Mouse (Mus musculus) neural tube, embryonic 14.5 days (tissue): Measurements from ENCODE around the gene Pcolce2. TPM values are rescaled to one million over a fixed set of nuclear protein-coding genes. Genes with fewer than 3 reads are reported as not detected.

Source experiments
- ATAC-seq: fragments of 200-750 bp; cut with Nextera tagmentation; 2 replicates; pipeline ENCODE4 v1.8.0; 2017; ENCODE audit warnings: low read depth, mild to moderate bottlenecking, moderate TSS enrichment, moderate library complexity
- H3K27ac ChIP-seq: fragments of 300-500 bp; sonication (generic); 2 replicates; pipeline ENCODE4 v1.5.1; 2014; ENCODE audit warnings: low read depth, mild to moderate bottlenecking, control low read depth, low read length, moderate library complexity, mixed read lengths
- H3K27me3 ChIP-seq: fragments of 300-500 bp; sonication (generic); 2 replicates; pipeline ENCODE4 v1.6.1; 2014; ENCODE audit warnings: low read length; ENCODE audit not compliant: control insufficient read depth, insufficient read depth
- H3K36me3 ChIP-seq: fragments of 300-500 bp; sonication (generic); 2 replicates; pipeline ENCODE4 v1.6.1; 2014; ENCODE audit warnings: low read length, mixed read lengths; ENCODE audit not compliant: control insufficient read depth, insufficient read depth
- H3K4me1 ChIP-seq: fragments of 300-500 bp; sonication (generic); 2 replicates; pipeline ENCODE4 v1.6.1; 2014; ENCODE audit warnings: low read length; ENCODE audit not compliant: control insufficient read depth, insufficient read depth
- H3K4me2 ChIP-seq: fragments of 300-500 bp; sonication (generic); 2 replicates; pipeline ENCODE4 v1.6.1; 2014; ENCODE audit warnings: mild to moderate bottlenecking, low read depth, low read length, control low read depth
- H3K4me3 ChIP-seq: fragments of 300-500 bp; sonication (generic); 2 replicates; pipeline ENCODE4 v1.5.1; 2014; ENCODE audit warnings: low read depth, low read length, control low read depth, mixed read lengths
- H3K9ac ChIP-seq: fragments of 300-500 bp; sonication (generic); replicated peaks from 2 replicates; pipeline ENCODE4 v1.6.1; 2014; ENCODE audit warnings: low read depth, mild to moderate bottlenecking, control low read depth, low read length, mixed read lengths
- H3K9me3 ChIP-seq: fragments of 300-500 bp; sonication (generic); 2 replicates; pipeline ENCODE4 v1.6.1; 2016; ENCODE audit warnings: low read length; ENCODE audit not compliant: control insufficient read depth
- WGBS: fragments of 180-500 bp; shearing (Covaris S2); extraction: QIAGEN DNeasy Blood & Tissue Kit; methylation state at CpG from one replicate; pipeline ENCODE4 v1.1.7; 2014; 5-methylcytosine and 5-hydroxymethylcytosine counted together
- polyA plus RNA-seq: library from polyadenylated mRNA; unstranded; fragments of >200 nt; fragmentation: Nextera tagmentation; extraction: Ambion mirVana; gene quantifications from 2 replicates; pipeline ENCODE4 v1.2.1, GENCODE M21; 2014

Pcolce2 gene
- polyA plus RNA-seq, 1 experiment from 2014 or later: 1.7 TPM

DNA sequence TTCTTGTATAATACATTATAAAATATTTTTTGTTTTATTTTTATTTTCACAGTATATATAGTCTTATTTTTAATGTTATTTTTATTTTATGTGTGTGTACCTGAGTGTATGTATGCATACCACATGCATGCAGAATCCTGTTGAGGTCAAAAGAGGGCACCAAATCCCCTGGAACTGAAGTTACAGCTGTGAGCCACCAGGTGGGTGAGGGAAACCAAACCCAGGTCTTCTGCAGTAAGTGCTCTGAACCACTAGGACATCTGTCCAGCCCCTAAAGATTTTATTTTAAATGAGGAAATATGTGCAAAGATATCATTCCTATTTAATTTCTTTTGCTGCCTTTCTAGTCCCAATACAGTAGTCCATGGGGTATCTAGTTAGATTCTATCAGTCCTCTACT lies 71.5 kb downstream of the Pcolce2 start:
- ATAC-seq: no peak
- no peaks in the 10 kb centered on the region for H3K9me3 ChIP-seq
- no peak overlapping the region for H3K4me3 ChIP-seq
- no peak overlapping the region for H3K9ac ChIP-seq
- H3K27me3 ChIP-seq: no peaks in the 10 kb centered on the region
- no peaks in the 10 kb centered on the region for H3K36me3 ChIP-seq
- no peak overlapping the region for H3K4me2 ChIP-seq
- peaks cover 2% of the 10 kb centered on the region; the same call in 1 of the 2 replicates for H3K4me1 ChIP-seq
- H3K27ac ChIP-seq: no peak overlapping the region

DNA sequence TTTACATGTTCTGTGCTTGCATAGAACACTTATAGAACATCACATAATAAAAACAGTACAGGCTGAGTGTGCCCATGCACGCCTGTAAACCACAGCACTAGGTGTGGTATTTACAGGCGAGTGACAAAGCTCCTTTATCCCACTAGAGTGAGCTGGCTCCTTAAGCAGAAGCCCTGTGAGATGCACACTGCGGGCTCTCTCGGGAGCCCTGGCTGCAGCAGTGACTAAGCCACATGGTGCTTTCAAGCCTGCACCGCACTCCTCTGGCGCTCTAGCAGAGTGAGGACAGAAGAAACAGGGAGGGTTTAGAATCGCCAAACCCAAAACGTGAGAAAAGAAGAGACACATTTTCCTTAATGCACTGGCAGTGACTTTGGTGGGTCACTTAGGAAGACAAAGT lies 75.2 kb downstream of the Pcolce2 start:
- no peak overlapping the region for H3K9ac ChIP-seq
- H3K4me3 ChIP-seq: no peak overlapping the region
- no peak overlapping the region for H3K4me2 ChIP-seq
- H3K27me3 ChIP-seq: no peaks in the 10 kb centered on the region
- peaks cover 2% of the 10 kb centered on the region; the same call in 1 of the 2 replicates for H3K4me1 ChIP-seq
- H3K27ac ChIP-seq: no peak overlapping the region
- 30% methylated on average over 8 of the region's 8 CpGs for WGBS
- no peaks in the 10 kb centered on the region for H3K9me3 ChIP-seq
- ATAC-seq: no peak
- no peaks in the 10 kb centered on the region for H3K36me3 ChIP-seq

DNA sequence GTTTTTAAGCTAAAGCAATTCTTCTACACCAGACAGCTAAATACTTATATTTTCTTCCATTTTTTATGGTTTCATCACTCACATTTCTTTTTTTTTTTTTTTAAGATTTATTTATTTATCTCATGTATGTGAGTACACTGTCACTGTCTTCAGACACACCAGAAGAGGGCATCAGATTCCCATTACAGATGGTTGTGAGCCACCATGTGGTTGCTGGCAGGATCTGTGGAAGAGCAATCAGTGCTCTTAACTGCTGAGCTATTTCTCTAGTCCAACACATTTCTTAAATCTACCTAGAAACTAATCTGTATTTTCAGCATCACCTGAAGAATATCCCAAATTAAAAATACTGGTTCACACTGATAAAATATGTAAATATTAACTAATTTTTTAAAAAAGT lies 98.8 kb downstream of the Pcolce2 start:
- Histone ChIP-seq H3K27ac (no peak overlapping the region), H3K9me3 (no peaks in the 10 kb centered on the region), H3K4me3 (no peak overlapping the region), H3K4me1 (no peaks in the 10 kb centered on the region), H3K9ac (no peak overlapping the region), H3K27me3 (no peaks in the 10 kb centered on the region), H3K36me3 (no peaks in the 10 kb centered on the region), H3K4me2 (no peak overlapping the region)
- no peak for ATAC-seq

DNA sequence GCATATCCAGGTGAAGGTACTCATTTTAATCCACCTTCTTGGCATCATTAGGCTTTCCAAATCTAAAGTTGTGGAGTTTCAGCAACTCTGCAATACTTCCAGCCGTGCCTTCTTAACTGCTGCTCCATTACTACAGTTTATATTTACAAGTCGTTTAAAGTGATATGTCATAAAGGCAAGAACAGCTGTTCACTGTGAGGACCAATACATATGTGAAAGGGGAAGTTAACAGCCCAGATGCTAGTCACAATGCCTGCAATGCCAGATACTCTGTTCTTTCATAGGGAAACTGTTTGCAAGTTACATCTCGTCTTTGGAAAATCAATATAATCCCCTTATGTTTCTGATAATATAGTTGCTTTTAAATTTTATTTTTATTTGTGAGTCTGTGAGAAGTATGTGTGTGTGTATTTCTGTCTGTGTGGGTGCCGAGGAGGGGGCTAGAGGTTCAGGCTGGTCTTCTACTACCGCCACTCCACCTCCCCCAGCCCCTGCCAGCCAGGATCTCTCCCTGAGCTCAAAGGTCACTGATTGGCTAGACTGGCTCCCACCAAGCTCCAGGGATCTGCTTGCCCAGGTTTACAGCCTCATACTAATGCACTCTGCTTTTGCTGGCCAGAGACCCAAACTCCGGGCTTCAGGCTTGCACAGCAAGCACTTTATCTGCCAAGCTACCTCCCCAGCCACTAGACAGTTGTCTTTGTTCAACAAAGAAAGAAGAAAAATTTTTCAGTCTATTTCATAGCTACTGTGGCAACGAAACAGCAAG lies 107.6 kb downstream of the Pcolce2 start:
- H3K27me3 ChIP-seq: peaks cover 3% of the 10 kb centered on the region; the same call in 1 of the 2 replicates

DNA sequence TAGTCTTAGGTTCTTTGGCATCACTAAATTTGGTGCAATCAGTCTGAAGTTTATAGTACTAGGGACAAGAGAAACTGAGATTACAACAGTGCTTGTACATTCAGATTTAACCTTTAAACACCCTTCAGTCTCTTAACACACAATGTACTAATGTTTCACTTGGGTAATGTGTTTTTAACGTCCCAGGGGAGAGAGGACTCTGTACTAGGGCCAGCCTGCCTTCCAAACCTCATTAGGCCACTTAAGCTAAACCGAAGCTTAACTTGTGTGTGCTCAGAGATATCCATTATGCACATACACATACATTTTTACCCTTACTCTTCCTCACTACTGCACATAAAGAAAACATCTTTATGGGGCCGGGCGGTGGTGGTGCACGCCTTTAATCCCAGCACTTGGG lies 109.9 kb downstream of the Pcolce2 start:
- no peaks in the 10 kb centered on the region; the same call in 1 of the 2 replicates for H3K4me1 ChIP-seq
- H3K36me3 ChIP-seq: no peaks in the 10 kb centered on the region
- no peaks in the 10 kb centered on the region for H3K9me3 ChIP-seq
- 88% methylated on average over 5 of the region's 5 CpGs for WGBS
- H3K4me2 ChIP-seq: no peak overlapping the region
- no peak overlapping the region for H3K4me3 ChIP-seq
- no peak overlapping the region for H3K27ac ChIP-seq
- peaks cover 4% of the 10 kb centered on the region; the same call in 1 of the 2 replicates for H3K27me3 ChIP-seq
- no peak overlapping the region for H3K9ac ChIP-seq
- no peak for ATAC-seq

More for the DNA sequence above, 107.6 kb downstream of the Pcolce2 start:
- ATAC-seq: no peak
- no peak overlapping the region for H3K4me2 ChIP-seq
- H3K27ac ChIP-seq: no peak overlapping the region
- H3K9me3 ChIP-seq: no peaks in the 10 kb centered on the region
- no peaks in the 10 kb centered on the region for H3K36me3 ChIP-seq
- no peak overlapping the region for H3K9ac ChIP-seq
- no peak overlapping the region for H3K4me3 ChIP-seq
- 63% methylated on average over 7 of the region's 7 CpGs for WGBS
- no peaks in the 10 kb centered on the region; the same call in 1 of the 2 replicates for H3K4me1 ChIP-seq

Other genes with a start within 250 kb of the Pcolce2 start
- 16.1 and 17.4 TPM in 2 replicates for gene Chst2, start 230.9 kb upstream of the Pcolce2 start, polyA plus RNA-seq
- gene U2surp, start 125.6 kb upstream of the Pcolce2 start, polyA plus RNA-seq: 135 and 146 TPM in 2 replicates
- gene Paqr9, start 77.9 kb upstream of the Pcolce2 start, polyA plus RNA-seq: 8.1 and 9.3 TPM in 2 replicates
- 12.6 and 13.5 TPM in 2 replicates for gene Trpc1, start 112.8 kb downstream of the Pcolce2 start, polyA plus RNA-seq
- gene Pls1, start 207.7 kb downstream of the Pcolce2 start, polyA plus RNA-seq: 1.3 and 3.5 TPM in 2 replicates
- gene Atr, start 220.0 kb downstream of the Pcolce2 start, polyA plus RNA-seq: 18.3 and 19.3 TPM in 2 replicates